In the genomic region with DNA sequence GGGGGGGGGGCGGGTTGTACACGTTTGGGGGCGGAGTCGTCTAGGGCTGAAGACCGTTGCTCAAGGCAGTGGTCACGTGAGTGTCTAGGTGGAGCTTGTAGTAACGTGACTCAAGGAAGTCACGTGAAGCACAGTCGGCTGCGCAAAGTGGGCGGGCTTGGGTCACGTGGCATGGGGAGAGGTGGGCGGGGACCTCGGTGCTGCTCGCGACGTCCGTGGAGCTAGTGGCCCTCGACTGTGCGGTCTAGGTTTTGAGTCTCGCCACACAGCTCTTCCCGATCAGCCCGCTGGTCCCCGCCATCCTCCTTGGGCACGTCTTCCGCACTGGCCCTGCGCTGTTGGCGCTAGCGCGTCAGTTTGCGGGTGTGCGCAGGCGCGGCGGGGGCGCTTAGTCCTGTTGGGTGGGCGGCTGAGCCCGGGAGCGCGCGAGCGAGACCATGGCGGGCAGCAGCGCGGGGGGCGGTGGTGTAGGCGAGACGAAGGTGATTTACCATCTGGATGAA, we compare ENCODE assay signal across 1 mouse cellular context.
TF ChIP-seq lines count a peak whose summit lies in the region.

A gene (plus strand): TSS at position 200 of the 503 bp plus-strand sequence.

TF ChIP-seq in CH12.LX, 34 proteins besides CTCF, POLR2A, EP300 and RAD21 (continued from another document):
- peak; percentile 90 for TF ChIP-seq MAZ (IDR thresholded peaks at IDR 0.05; ENCODE audit: low read depth, low read length)
- TF ChIP-seq JUND (conservative IDR thresholded peaks at IDR 0.05; ENCODE audit: low read depth, low read length) = no peak
- peak; percentile 100 for TF ChIP-seq BHLHE40 (IDR thresholded peaks at IDR 0.05; ENCODE audit: low read depth, low read length)
- no peak for TF ChIP-seq CHD1 (IDR thresholded peaks at IDR 0.05; ENCODE audit: low read depth, low read length)
- no peak for TF ChIP-seq UBTF (IDR thresholded peaks at IDR 0.05; ENCODE audit: low read depth, low read length)
- peak; percentile 97 for TF ChIP-seq POLR2AphosphoS2 (IDR thresholded peaks at IDR 0.05; ENCODE audit: low read depth, low read length)
- TF ChIP-seq SMC3 (IDR thresholded peaks at IDR 0.05; ENCODE audit: low read depth, low read length) = no peak
- TF ChIP-seq MEF2A (IDR thresholded peaks at IDR 0.05; ENCODE audit: borderline replicate concordance, low read depth, low read length) = peak; percentile 61
- peak; percentile 85 for TF ChIP-seq ETS1 (conservative IDR thresholded peaks at IDR 0.05; ENCODE audit: low read depth, low read length)
- TF ChIP-seq E2F4 (IDR thresholded peaks at IDR 0.05; ENCODE audit: insufficient replicate concordance, low read depth, low read length) = no peak
- TF ChIP-seq TCF12 (IDR thresholded peaks at IDR 0.05; ENCODE audit: low read depth, low read length) = peak; percentile 81; the same call in 1 of the 2 replicates
- TF ChIP-seq NELFE (IDR thresholded peaks at IDR 0.05; ENCODE audit: low read depth, low read length) = peak; percentile 68; the same call in 1 of the 2 replicates
- TF ChIP-seq ZC3H11A (IDR thresholded peaks at IDR 0.05; ENCODE audit: low read depth, low read length) = no peak
- no peak for TF ChIP-seq ZKSCAN1 (IDR thresholded peaks at IDR 0.05; ENCODE audit: borderline replicate concordance, low read depth, low read length)
- no peak for TF ChIP-seq GABPA (IDR thresholded peaks at IDR 0.05; ENCODE audit: insufficient replicate concordance, low read depth, low read length)
- TF ChIP-seq USF2 (conservative IDR thresholded peaks at IDR 0.05; ENCODE audit: low read depth, low read length) = peak; percentile 100
